Mouse (Mus musculus) lung, adult 2 months (tissue): Measurements from ENCODE around the gene Cct6b. TPM values are rescaled to one million over a fixed set of nuclear protein-coding genes. Genes with fewer than 3 reads are reported as not detected.

Experiments
- DNase-seq: peaks from one replicate; pipeline ENCODE4 v3.0.0; 2022
- H3K4me1 ChIP-seq: fragments of 200-500 bp; 2 replicates; pipeline ENCODE4 v1.6.1; 2011; ENCODE audit warnings: low read length; ENCODE audit not compliant: control insufficient read depth, insufficient read depth
- H3K4me3 ChIP-seq: fragments of 200-500 bp; replicated peaks from 2 replicates; pipeline ENCODE3; 2011; ENCODE audit warnings: low read depth, mild to moderate bottlenecking, control low read depth, low read length; ENCODE audit errors: extremely low read depth
- CTCF ChIP-seq: fragments of 200-500 bp; IDR thresholded peaks from 2 replicates; pipeline ENCODE4 v1.5.1; 2011; ENCODE audit warnings: mild to moderate bottlenecking, low read length, control low read depth; ENCODE audit not compliant: insufficient read depth
- POLR2A ChIP-seq: fragments of 200-500 bp; IDR thresholded peaks from 2 replicates; pipeline ENCODE4 v1.6.1; 2011; ENCODE audit warnings: low read depth, mild to moderate bottlenecking, control low read depth, low read length, borderline replicate concordance; ENCODE audit errors: extremely low read depth
- WGBS: fragments of 180-500 bp; shearing (Covaris S2); methylation state at CpG from one replicate; pipeline ENCODE4 v1.1.7; 2018; 5-methylcytosine and 5-hydroxymethylcytosine counted together
- polyA plus RNA-seq: library from polyadenylated mRNA; depleted of rRNA; stranded (reverse); fragments of >200 nt; gene quantifications from 2 replicates; pipeline ENCODE4 v1.2.3, GENCODE M21; 2012; rRNA removed

Cct6b gene
- polyA plus RNA-seq, 1 experiment: 0.24 TPM

- H3K4me3 ChIP-seq: no peak overlapping the region
- DNase-seq: no peak
- 84% methylated on average over 12 of the region's 12 CpGs for WGBS
- TF ChIP-seq CTCF: no peak
- TF ChIP-seq POLR2A: no peak
- no peaks in the 10 kb centered on the region for H3K4me1 ChIP-seq
Observed at GRCm38 (mm10) chr11:82678561-82678960, 85.6 kb downstream of the Cct6b start.

Other genes with a start within 250 kb of the Cct6b start
- 5.3 TPM in 2 replicates for gene Zfp830, start within 50 bp of the Cct6b start, polyA plus RNA-seq
- gene Lig3, start 16.8 kb upstream of the Cct6b start, polyA plus RNA-seq: 6.9 and 10.4 TPM in 2 replicates
- gene Rffl, start 106.9 kb upstream of the Cct6b start, polyA plus RNA-seq: 9.5 and 10.4 TPM in 2 replicates
- 9.3 and 11.7 TPM in 2 replicates for gene Rad51d, start 126.3 kb upstream of the Cct6b start, polyA plus RNA-seq
- gene Fndc8, start 127.8 kb upstream of the Cct6b start, polyA plus RNA-seq: 0.08 and 0.11 TPM in 2 replicates
- gene Nle1, start 144.1 kb upstream of the Cct6b start, polyA plus RNA-seq: 28.2 and 29.1 TPM in 2 replicates
- 19.0 and 20.0 TPM in 2 replicates for gene Unc45b, start 146.2 kb upstream of the Cct6b start, polyA plus RNA-seq
- gene Slfn5, start 187.0 kb upstream of the Cct6b start, polyA plus RNA-seq: 14.3 and 25.1 TPM in 2 replicates
- 0.32 and 0.75 TPM in 2 replicates for gene Slfn9, start 227.5 kb upstream of the Cct6b start, polyA plus RNA-seq